Mouse (Mus musculus): Measurements from ENCODE around the gene Dbp. TPM values are rescaled to one million over a fixed set of nuclear protein-coding genes. Genes with fewer than 3 reads are reported as not detected.

Gene Dbp
- polyA plus RNA-seq, 1 experiment from 2014 or later, result 3.5 TPM

Other genes with a start within 250 kb of the Dbp start
- 5,242 and 5,528 TPM in 2 replicates for gene Ftl1, start 245.2 kb upstream of the Dbp start, polyA plus RNA-seq (2014; fragmentation: Nextera tagmentation; extraction: Ambion mirVana)
- gene Bax, start 238.2 kb upstream of the Dbp start, polyA plus RNA-seq (2014; fragmentation: Nextera tagmentation; extraction: Ambion mirVana), result 169 and 201 TPM in 2 replicates
- gene Tulp2, start 223.2 kb upstream of the Dbp start, polyA plus RNA-seq (2014; fragmentation: Nextera tagmentation; extraction: Ambion mirVana), result 0.15 TPM in 1 of 2 replicates, not detected in the other
- not detected in 2 replicates for gene Gm45808, start 218.3 kb upstream of the Dbp start, polyA plus RNA-seq (2014; fragmentation: Nextera tagmentation; extraction: Ambion mirVana)
- gene Dhdh, start 216.3 kb upstream of the Dbp start, polyA plus RNA-seq (2014; fragmentation: Nextera tagmentation; extraction: Ambion mirVana), result 3.2 and 3.9 TPM in 2 replicates
- 83.7 and 84.8 TPM in 2 replicates for gene Nucb1, start 194.7 kb upstream of the Dbp start, polyA plus RNA-seq (2014; fragmentation: Nextera tagmentation; extraction: Ambion mirVana)
- gene Ppp1r15a, start 178.8 kb upstream of the Dbp start, polyA plus RNA-seq (2014; fragmentation: Nextera tagmentation; extraction: Ambion mirVana), result 16.3 and 17.1 TPM in 2 replicates
- gene Plekha4, start 178.8 kb upstream of the Dbp start, polyA plus RNA-seq (2014; fragmentation: Nextera tagmentation; extraction: Ambion mirVana), result 0.08 and 0.26 TPM in 2 replicates
- gene Hsd17b14, start 150.2 kb upstream of the Dbp start, polyA plus RNA-seq (2014; fragmentation: Nextera tagmentation; extraction: Ambion mirVana), result 0.10 and 0.12 TPM in 2 replicates
- gene Bcat2, start 134.9 kb upstream of the Dbp start, polyA plus RNA-seq (2014; fragmentation: Nextera tagmentation; extraction: Ambion mirVana), result 22.5 and 24.7 TPM in 2 replicates
- gene Fgf21, start 89.6 kb upstream of the Dbp start, polyA plus RNA-seq (2014; fragmentation: Nextera tagmentation; extraction: Ambion mirVana), result not detected in 2 replicates
- gene Fut1, start 87.8 kb upstream of the Dbp start, polyA plus RNA-seq (2014; fragmentation: Nextera tagmentation; extraction: Ambion mirVana), result not detected in 2 replicates
- gene Izumo1, start 83.3 kb upstream of the Dbp start, polyA plus RNA-seq (2014; fragmentation: Nextera tagmentation; extraction: Ambion mirVana), result 0.10 and 0.29 TPM in 2 replicates
- gene Rasip1, start 77.6 kb upstream of the Dbp start, polyA plus RNA-seq (2014; fragmentation: Nextera tagmentation; extraction: Ambion mirVana), result 4.0 and 4.7 TPM in 2 replicates
- 1.8 and 2.1 TPM in 2 replicates for gene Mamstr, start 65.1 kb upstream of the Dbp start, polyA plus RNA-seq (2014; fragmentation: Nextera tagmentation; extraction: Ambion mirVana)
- not detected in 2 replicates for gene Fut2, start 38.7 kb upstream of the Dbp start, polyA plus RNA-seq (2014; fragmentation: Nextera tagmentation; extraction: Ambion mirVana)
- 0.21 TPM in 1 of 2 replicates, not detected in the other for gene Ntn5, start 21.1 kb upstream of the Dbp start, polyA plus RNA-seq (2014; fragmentation: Nextera tagmentation; extraction: Ambion mirVana)
- gene Sec1, start 10.7 kb upstream of the Dbp start, polyA plus RNA-seq (2014; fragmentation: Nextera tagmentation; extraction: Ambion mirVana), result 0.19 and 0.36 TPM in 2 replicates
- 3.3 and 6.3 TPM in 2 replicates for gene Car11, start 5.2 kb upstream of the Dbp start, polyA plus RNA-seq (2014; fragmentation: Nextera tagmentation; extraction: Ambion mirVana)
- gene Rpl18, start 10.4 kb downstream of the Dbp start, polyA plus RNA-seq (2014; fragmentation: Nextera tagmentation; extraction: Ambion mirVana), result 878 and 933 TPM in 2 replicates
- gene Sphk2, start 12.9 kb downstream of the Dbp start, polyA plus RNA-seq (2014; fragmentation: Nextera tagmentation; extraction: Ambion mirVana), result 11.8 and 14.9 TPM in 2 replicates
- gene Fam83e, start 16.1 kb downstream of the Dbp start, polyA plus RNA-seq (2014; fragmentation: Nextera tagmentation; extraction: Ambion mirVana), result 0.57 and 1.4 TPM in 2 replicates
- gene Spaca4, start 20.7 kb downstream of the Dbp start, polyA plus RNA-seq (2014; fragmentation: Nextera tagmentation; extraction: Ambion mirVana), result not detected in 2 replicates
- 4.6 and 4.8 TPM in 2 replicates for gene Lmtk3, start 78.7 kb downstream of the Dbp start, polyA plus RNA-seq (2014; fragmentation: Nextera tagmentation; extraction: Ambion mirVana)
- gene Sult2b1, start 79.6 kb downstream of the Dbp start, polyA plus RNA-seq (2014; fragmentation: Nextera tagmentation; extraction: Ambion mirVana), result 1.5 and 2.4 TPM in 2 replicates
- gene Cyth2, start 109.5 kb downstream of the Dbp start, polyA plus RNA-seq (2014; fragmentation: Nextera tagmentation; extraction: Ambion mirVana), result 224 and 225 TPM in 2 replicates
- gene Kcnj14, start 119.7 kb downstream of the Dbp start, polyA plus RNA-seq (2014; fragmentation: Nextera tagmentation; extraction: Ambion mirVana), result 0.69 and 0.75 TPM in 2 replicates
- gene Grwd1, start 125.9 kb downstream of the Dbp start, polyA plus RNA-seq (2014; fragmentation: Nextera tagmentation; extraction: Ambion mirVana), result 64.0 and 67.9 TPM in 2 replicates
- 76.7 and 84.0 TPM in 2 replicates for gene Kdelr1, start 167.7 kb downstream of the Dbp start, polyA plus RNA-seq (2014; fragmentation: Nextera tagmentation; extraction: Ambion mirVana)
- gene Grin2d, start 173.3 kb downstream of the Dbp start, polyA plus RNA-seq (2014; fragmentation: Nextera tagmentation; extraction: Ambion mirVana), result 0.14 and 0.17 TPM in 2 replicates
- gene Syngr4, start 191.6 kb downstream of the Dbp start, polyA plus RNA-seq (2014; fragmentation: Nextera tagmentation; extraction: Ambion mirVana), result 0.63 and 1.3 TPM in 2 replicates
- gene Tmem143, start 191.9 kb downstream of the Dbp start, polyA plus RNA-seq (2014; fragmentation: Nextera tagmentation; extraction: Ambion mirVana), result 3.0 and 3.2 TPM in 2 replicates
- gene Emp3, start 216.3 kb downstream of the Dbp start, polyA plus RNA-seq (2014; fragmentation: Nextera tagmentation; extraction: Ambion mirVana), result 27.2 and 28.2 TPM in 2 replicates
- gene Ccdc114, start 219.0 kb downstream of the Dbp start, polyA plus RNA-seq (2014; fragmentation: Nextera tagmentation; extraction: Ambion mirVana), result 2.0 and 2.4 TPM in 2 replicates